Mouse (Mus musculus) thymus, adult 2 months (tissue): ENCODE results near the gene Edf1.

Experiments used
- CTCF ChIP-seq: fragments of 200-500 bp; IDR thresholded peaks from 2 replicates; pipeline ENCODE4 v1.5.1; 2012; ENCODE audit warnings: mild to moderate bottlenecking, control low read depth, low read length, moderate library complexity, borderline replicate concordance; ENCODE audit not compliant: control insufficient read depth, poor library complexity, insufficient read depth; ENCODE audit errors: extremely low read depth
- POLR2A ChIP-seq: fragments of 200-500 bp; IDR thresholded peaks from 2 replicates; pipeline ENCODE4 v1.6.1; 2012; ENCODE audit warnings: mild to moderate bottlenecking, low read length, control low read depth, moderate library complexity; ENCODE audit not compliant: control insufficient read depth, poor library complexity, insufficient read depth; ENCODE audit errors: extremely low read depth

DNA sequence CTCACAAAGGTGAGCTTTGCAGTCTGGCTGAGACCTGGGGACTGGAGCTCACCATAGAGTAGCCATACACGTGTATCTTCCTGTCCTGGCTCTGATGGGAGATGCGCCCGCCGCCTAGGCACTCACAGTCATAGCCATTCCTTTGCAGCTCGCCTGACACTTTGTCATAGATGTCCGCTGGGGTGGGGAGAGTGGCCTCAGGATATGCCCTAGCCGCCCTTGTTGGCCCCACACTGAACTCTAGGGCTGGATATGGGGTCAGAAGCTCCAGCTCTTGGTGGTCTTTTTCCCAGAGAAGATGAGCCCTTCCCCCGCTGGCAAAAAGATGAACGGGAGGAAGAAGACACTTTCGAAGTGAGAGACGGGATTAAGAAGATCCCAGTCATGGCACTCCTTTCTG is 16.5 kb downstream of the Edf1 start:
- TF ChIP-seq CTCF (no peak), POLR2A (no peak)
